Mouse (Mus musculus) bone marrow macrophage, adult 2 months (primary cell): ENCODE measurements around the gene Peli2. TPM values are rescaled to one million over a fixed set of nuclear protein-coding genes. Genes with fewer than 3 reads are reported as not detected.

Experiments
- H3K27ac ChIP-seq: 2 replicates; pipeline ENCODE4 v1.5.1; 2012; ENCODE audit warnings: low read depth, low read length; ENCODE audit not compliant: insufficient read depth
- H3K4me1 ChIP-seq: 2 replicates; pipeline ENCODE4 v1.6.1; 2012; ENCODE audit warnings: low read length; ENCODE audit not compliant: control insufficient read depth, insufficient read depth
- H3K4me3 ChIP-seq: 2 replicates; pipeline ENCODE4 v1.5.1; 2012; ENCODE audit warnings: mild to moderate bottlenecking, low read length, moderate library complexity; ENCODE audit not compliant: insufficient read depth
- CTCF ChIP-seq: IDR thresholded peaks from 2 replicates; pipeline ENCODE4 v1.5.1; 2012; ENCODE audit warnings: low read depth, mild to moderate bottlenecking, low read length, moderate library complexity
- POLR2A ChIP-seq: IDR thresholded peaks from 2 replicates; pipeline ENCODE4 v1.6.1; 2012; ENCODE audit warnings: mild to moderate bottlenecking, low read depth, low read length, borderline replicate concordance
- polyA plus RNA-seq: library from polyadenylated mRNA; stranded (reverse); fragments of >200 nt; gene quantifications from 2 replicates; pipeline ENCODE4 v1.2.4, GENCODE M21; 2012; ENCODE audit not compliant: missing spikeins, insufficient read depth, insufficient read length

Gene Peli2
- polyA plus RNA-seq, 1 experiment = 26.3 TPM

DNA sequence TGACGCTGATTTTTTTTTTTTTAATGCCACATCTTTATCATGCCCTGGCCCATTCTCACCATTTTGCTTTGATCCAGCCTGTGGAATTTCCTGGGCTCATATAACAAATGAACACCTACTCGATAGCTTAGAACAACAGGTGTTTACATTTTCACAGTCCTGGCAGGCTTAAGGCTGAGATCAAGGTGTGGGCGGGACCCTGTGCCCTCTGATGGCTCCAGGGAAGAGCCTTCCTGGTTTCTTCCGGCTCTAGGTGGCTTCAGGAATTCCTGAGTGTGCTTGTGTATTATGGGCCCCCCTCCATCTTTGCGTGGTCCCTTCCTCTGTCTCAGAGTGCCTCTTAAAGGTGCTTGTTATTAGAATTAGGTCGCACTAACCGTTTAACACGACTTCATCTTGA, 44.3 kb downstream of the Peli2 start:
- Histone ChIP-seq H3K4me1 (no peaks in the 10 kb centered on the region), H3K27ac (no peak overlapping the region), H3K4me3 (no peak overlapping the region)
- TF ChIP-seq POLR2A = no peak
- TF ChIP-seq CTCF = no peak

DNA sequence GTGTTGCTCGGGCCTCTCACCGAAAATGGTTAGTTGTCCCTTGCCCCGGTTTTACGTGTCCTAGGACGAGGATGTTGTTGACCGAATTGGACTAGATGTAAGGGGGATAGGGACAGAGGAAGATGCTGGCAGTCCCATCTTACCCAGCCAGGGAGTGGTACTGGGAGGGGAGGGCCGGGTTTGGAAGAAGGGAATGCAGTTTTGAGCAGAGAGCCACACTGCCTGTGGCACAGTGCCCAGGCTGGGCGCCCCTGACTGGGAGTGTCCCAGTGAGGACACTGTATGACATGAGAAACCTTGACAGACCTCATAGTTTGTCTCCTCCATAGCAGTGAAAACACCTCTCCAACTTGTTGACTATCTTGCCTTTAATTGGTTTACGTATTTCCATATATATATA, 45.8 kb downstream of the Peli2 start:
- Histone ChIP-seq H3K4me1 (no peaks in the 10 kb centered on the region), H3K4me3 (no peak overlapping the region), H3K27ac (no peak overlapping the region)
- TF ChIP-seq POLR2A (no peak), CTCF (no peak)

DNA sequence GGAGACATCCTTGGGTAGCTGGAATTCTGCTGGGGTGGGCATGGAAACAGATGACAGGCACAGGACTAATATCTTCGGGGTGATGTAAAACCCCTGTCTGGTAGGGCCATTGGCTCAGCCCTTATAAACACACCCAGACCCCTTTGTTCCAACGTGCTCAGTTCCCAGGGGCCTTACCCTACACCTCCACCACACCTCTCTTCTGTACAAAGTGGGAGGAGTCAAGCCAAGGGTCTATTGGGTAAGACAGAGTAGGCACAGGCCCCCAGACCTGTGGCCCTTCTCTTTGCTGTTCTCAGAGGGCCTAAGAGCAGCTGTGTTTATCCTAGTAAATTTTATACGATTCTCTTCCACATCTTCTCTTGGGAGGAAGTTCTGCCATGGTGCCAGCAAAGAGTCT, 46.4 kb downstream of the Peli2 start:
- TF ChIP-seq POLR2A (no peak), CTCF (no peak)
- Histone ChIP-seq H3K27ac (no peak overlapping the region), H3K4me1 (no peaks in the 10 kb centered on the region), H3K4me3 (no peak overlapping the region)

DNA sequence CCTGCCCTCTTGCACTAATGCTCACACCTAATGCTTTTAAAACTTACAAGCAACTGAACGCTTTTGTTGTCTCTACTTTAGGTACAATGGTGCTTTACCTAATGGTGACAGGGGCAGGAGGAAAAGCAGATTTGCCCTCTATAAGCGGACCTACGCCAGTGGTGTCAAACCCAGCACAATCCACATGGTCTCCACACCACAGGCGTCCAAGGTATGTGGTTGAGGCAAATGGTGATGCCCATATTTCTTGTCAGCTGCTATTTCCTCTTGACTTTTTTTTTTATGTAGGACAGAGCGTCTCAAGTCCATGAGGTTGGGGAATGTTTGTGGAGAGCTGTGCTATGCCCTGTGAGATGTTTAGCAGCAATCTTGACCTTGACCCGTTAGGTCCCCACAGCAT, 47.5 kb downstream of the Peli2 start:
- no peak overlapping the region for H3K4me3 ChIP-seq
- peaks cover 4% of the 10 kb centered on the region for H3K4me1 ChIP-seq
- no peak overlapping the region for H3K27ac ChIP-seq
- no peak for TF ChIP-seq CTCF

DNA sequence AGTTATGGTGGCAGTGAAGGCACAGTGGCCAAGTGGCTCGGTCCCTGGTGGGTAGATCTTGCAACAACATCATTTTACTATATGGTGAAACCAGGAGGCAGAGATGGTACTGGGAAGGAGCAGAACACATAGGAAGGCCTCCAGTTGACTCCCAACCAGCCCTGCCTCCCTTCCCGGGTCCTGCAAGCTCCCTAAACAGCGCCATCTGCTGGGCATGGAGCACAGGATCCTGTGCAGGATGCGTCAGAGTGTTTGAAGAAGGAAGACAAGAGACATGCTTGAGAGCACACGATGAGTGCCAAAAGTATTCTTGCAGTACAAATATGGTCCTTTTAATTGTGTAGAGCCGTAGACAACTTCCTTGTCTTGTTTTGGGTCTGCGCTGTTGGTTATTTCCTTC, 49.3 kb downstream of the Peli2 start:
- peaks cover 12% of the 10 kb centered on the region for H3K4me1 ChIP-seq
- TF ChIP-seq CTCF (peak; percentile 72), POLR2A (no peak)
- no peak overlapping the region for H3K4me3 ChIP-seq
- H3K27ac ChIP-seq = no peak overlapping the region

DNA sequence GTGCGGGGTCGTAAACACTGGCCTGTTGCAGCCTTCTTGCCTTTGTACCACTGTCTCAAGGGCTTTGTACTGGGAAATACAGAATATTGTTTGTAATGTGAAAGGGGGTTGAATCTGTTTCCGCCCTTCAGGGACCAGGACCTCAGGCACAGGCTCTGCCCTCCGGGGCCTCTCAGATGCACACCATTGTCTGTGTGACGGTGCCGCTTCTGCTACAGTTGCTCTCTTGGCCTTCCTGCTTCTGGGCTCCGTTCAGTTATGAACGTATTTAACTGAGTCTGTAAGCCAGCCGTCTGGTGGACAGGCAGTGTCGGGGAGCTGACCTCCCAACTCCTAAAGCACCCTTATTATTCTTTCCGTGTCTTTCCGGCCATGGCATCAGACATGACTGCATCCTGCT, 50.6 kb downstream of the Peli2 start:
- peaks cover 12% of the 10 kb centered on the region for H3K4me1 ChIP-seq
- no peak overlapping the region for H3K4me3 ChIP-seq
- TF ChIP-seq CTCF (no peak), POLR2A (no peak)
- H3K27ac ChIP-seq = no peak overlapping the region

DNA sequence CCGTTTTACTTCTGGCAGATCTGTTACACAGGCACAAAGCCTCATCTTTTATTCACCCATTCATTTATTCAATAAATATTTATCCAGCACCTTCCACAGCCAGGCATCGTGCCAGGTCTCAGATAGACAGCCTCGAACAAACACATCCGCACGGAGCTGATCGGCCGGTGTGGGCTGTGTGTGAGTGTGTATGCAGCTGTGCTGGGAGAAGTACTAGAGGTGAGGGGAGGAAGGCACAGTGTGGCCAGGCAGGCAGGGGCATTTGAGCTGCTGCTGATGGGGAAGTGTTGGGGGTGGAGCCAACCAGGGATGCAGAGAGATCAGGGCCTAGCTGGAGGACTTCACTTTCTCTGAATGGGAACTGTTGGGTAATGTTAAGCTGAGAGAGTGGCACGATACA, 51.4 kb downstream of the Peli2 start:
- Histone ChIP-seq H3K4me3 (no peak overlapping the region), H3K4me1 (peaks cover 12% of the 10 kb centered on the region), H3K27ac (no peak overlapping the region)
- TF ChIP-seq CTCF (no peak), POLR2A (no peak)

DNA sequence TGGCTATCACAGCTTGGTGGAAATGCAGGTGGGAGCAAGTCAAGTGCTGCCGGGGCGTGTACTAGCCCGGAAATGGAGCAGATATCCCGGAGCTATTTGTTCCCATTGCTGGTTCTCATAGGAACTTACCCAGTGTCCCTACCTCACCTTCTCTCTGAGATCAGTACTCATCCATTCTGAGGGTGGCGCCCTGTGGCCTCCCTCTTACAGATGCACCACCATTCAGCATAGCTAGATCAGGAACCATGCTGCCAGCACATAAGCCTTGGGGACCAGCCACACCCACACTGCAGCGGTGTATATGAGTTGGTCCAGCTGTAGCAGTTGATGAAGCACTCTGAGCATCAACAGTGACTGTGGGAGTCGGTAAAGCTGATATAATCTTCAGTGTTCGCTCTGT, 52.3 kb downstream of the Peli2 start:
- no peak overlapping the region for H3K27ac ChIP-seq
- peaks cover 14% of the 10 kb centered on the region for H3K4me1 ChIP-seq
- no peak for TF ChIP-seq CTCF
- TF ChIP-seq POLR2A = no peak
- H3K4me3 ChIP-seq = no peak overlapping the region

DNA sequence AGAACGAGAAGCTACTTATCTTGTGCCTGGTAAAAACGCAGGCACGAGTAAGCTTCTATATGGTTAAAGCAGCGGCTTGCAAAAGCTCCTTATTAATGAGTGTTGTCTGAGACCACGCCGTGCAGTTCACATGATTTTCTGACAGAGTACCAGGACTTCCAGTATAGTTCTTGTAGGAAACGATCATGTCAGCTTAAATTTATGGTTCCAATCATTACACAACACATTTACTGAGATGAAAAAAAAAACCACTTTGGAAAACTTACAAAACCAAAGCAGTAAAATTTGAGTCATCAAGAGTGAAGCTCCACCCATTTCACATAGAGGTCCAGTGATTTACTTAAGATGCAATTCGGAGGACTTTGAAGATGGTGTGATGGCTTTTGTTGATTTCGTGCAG, 53.2 kb downstream of the Peli2 start:
- no peak for TF ChIP-seq CTCF
- TF ChIP-seq POLR2A = no peak

DNA sequence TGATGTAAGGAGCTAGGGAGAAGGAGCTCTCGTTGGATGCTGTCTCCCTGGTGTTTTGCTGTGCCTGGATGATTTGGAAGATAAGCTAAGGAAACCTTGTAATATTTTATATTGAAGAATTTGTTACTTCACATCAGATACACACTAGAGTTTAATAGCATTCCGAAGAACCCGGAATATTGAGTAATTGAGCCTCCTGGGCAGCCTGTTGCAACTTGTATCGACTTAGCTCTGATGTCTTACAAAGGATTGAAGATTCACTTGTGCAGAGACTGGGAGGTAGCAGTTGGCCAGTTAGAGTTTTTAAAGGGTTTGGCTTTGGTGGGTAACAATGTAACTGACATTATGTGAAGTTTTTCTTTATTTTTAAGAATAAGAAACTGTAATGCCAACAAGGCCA, 53.7 kb downstream of the Peli2 start:
- Histone ChIP-seq H3K4me1 (peaks cover 24% of the 10 kb centered on the region), H3K27ac (no peak overlapping the region), H3K4me3 (no peak overlapping the region)
- TF ChIP-seq CTCF (no peak), POLR2A (no peak)

More for the DNA sequence above, 53.2 kb downstream of the Peli2 start:
- H3K4me1 ChIP-seq = peaks cover 22% of the 10 kb centered on the region
- H3K4me3 ChIP-seq = no peak overlapping the region
- H3K27ac ChIP-seq = no peak overlapping the region

DNA sequence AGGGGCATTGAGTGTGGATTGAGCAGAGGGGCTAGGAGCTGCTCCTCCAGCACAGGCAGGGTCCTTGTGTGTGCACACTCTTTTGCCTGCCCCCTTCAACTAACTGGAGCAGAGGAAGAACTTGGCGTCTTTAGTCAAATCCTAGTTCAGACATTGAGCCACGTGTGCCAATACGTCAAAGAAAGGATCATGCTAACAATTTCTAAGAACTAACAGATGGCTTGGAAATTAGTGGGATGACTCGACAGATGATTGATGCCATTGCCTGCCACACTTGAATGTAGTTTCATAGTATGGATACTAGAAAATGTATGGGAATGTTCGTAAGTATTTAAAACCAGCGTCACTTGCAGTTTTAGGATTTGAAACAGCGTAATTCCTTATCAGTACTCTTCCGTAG, 54.5 kb downstream of the Peli2 start:
- peaks cover 24% of the 10 kb centered on the region for H3K4me1 ChIP-seq
- H3K4me3 ChIP-seq = no peak overlapping the region
- H3K27ac ChIP-seq = no peak overlapping the region
- TF ChIP-seq CTCF (no peak), POLR2A (no peak)
